Mouse (Mus musculus) heart, postnatal 0 days (tissue): ENCODE results near the gene Sh3yl1. TPM values are rescaled to one million over a fixed set of nuclear protein-coding genes. Genes with fewer than 3 reads are reported as not detected.

Experiments
- ATAC-seq: fragments of 200-750 bp; cut with Nextera tagmentation; 2 replicates; pipeline ENCODE4 v1.8.0; 2017; ENCODE audit warnings: low read depth, moderate number of reproducible peaks, moderate library complexity; ENCODE audit not compliant: insufficient read depth
- DNase-seq: peaks from one replicate; pipeline ENCODE4 v3.0.0-alpha.2; 2016; ENCODE audit warnings: low spot score
- H3K27ac ChIP-seq: fragments of 300-500 bp; sonication (generic); 2 replicates; pipeline ENCODE4 v1.5.1; 2014; ENCODE audit warnings: low read depth, mild to moderate bottlenecking
- H3K27me3 ChIP-seq: fragments of 300-500 bp; sonication (generic); 2 replicates; pipeline ENCODE4 v1.6.1; 2014; ENCODE audit warnings: low read length, mixed read lengths; ENCODE audit not compliant: control insufficient read depth, insufficient read depth
- H3K36me3 ChIP-seq: fragments of 300-500 bp; sonication (generic); replicated peaks from 2 replicates; pipeline ENCODE4 v1.6.1; 2014; ENCODE audit warnings: low read length, mixed read lengths; ENCODE audit not compliant: control insufficient read depth, insufficient read depth
- H3K4me1 ChIP-seq: fragments of 300-500 bp; sonication (generic); 2 replicates; pipeline ENCODE4 v1.6.1; 2014; ENCODE audit warnings: antibody characterized with exemption; ENCODE audit not compliant: control insufficient read depth, insufficient read depth
- H3K4me2 ChIP-seq: fragments of 300-500 bp; sonication (generic); 2 replicates; pipeline ENCODE4 v1.6.1; 2014; ENCODE audit warnings: low read depth, mild to moderate bottlenecking, low read length, moderate library complexity
- H3K4me3 ChIP-seq: fragments of 300-500 bp; sonication (generic); 2 replicates; pipeline ENCODE4 v1.5.1; 2014; ENCODE audit warnings: low read depth, low read length
- H3K9ac ChIP-seq: fragments of 300-500 bp; sonication (generic); replicated peaks from 2 replicates; pipeline ENCODE4 v1.6.1; 2014; ENCODE audit warnings: low read depth, low read length, mixed read lengths
- H3K9me3 ChIP-seq: fragments of 300-500 bp; sonication (generic); replicated peaks from 2 replicates; pipeline ENCODE4 v1.6.1; 2016; ENCODE audit warnings: low read length; ENCODE audit not compliant: control insufficient read depth
- CTCF ChIP-seq: IDR thresholded peaks from 2 replicates; pipeline ENCODE4 v1.5.1; 2016; ENCODE audit warnings: antibody characterized with exemption, control low read depth, low read depth
- EP300 ChIP-seq: IDR thresholded peaks from 2 replicates; pipeline ENCODE4 v1.6.1; 2016; ENCODE audit warnings: antibody characterized with exemption, low read depth
- WGBS: fragments of 180-500 bp; shearing (Covaris S2); extraction: QIAGEN DNeasy Blood & Tissue Kit; methylation state at CpG from one replicate; pipeline ENCODE4 v1.1.7; 2014; 5-methylcytosine and 5-hydroxymethylcytosine counted together
- polyA plus RNA-seq: library from polyadenylated mRNA; unstranded; fragments of >200 nt; fragmentation: Nextera tagmentation; extraction: Ambion mirVana; gene quantifications from 2 replicates; pipeline ENCODE4 v1.2.1, GENCODE M21; 2015
- total RNA-seq: library from RNA; depleted of rRNA; stranded (reverse); fragments of >200 nt; gene quantifications from 2 replicates; pipeline ENCODE4 v1.2.3, GENCODE M21; 2014; ENCODE audit warnings: low replicate concordance

Sh3yl1 gene
- total and polyA plus RNA-seq, 2 experiments from 2014 or later = 3.9 TPM; not detected in 1

GRCm38 (mm10) chr12:30912840-30913239 is 1.4 kb downstream of the Sh3yl1 start:
- TF ChIP-seq CTCF (no peak), EP300 (no peak)
- Histone ChIP-seq H3K27ac (no peak overlapping the region), H3K36me3 (no peaks in the 10 kb centered on the region), H3K9me3 (no peaks in the 10 kb centered on the region), H3K4me3 (no peak overlapping the region), H3K9ac (no peak overlapping the region), H3K4me1 (peaks cover 8% of the 10 kb centered on the region; the same call in 1 of the 2 replicates), H3K27me3 (no peaks in the 10 kb centered on the region), H3K4me2 (no peak overlapping the region)
- 63% methylated on average over 3 of the region's 3 CpGs for WGBS
- DNase-seq = no peak
- ATAC-seq = no peak

- H3K4me1 ChIP-seq = no peaks in the 10 kb centered on the region
- no peak overlapping the region for H3K4me2 ChIP-seq
- no peak overlapping the region for H3K9ac ChIP-seq
- TF ChIP-seq EP300 = no peak
- TF ChIP-seq CTCF = no peak
- no peak overlapping the region for H3K27ac ChIP-seq
- ATAC-seq (no peak), DNase-seq (no peak)
- no peaks in the 10 kb centered on the region for H3K9me3 ChIP-seq
- no peaks in the 10 kb centered on the region for H3K36me3 ChIP-seq
- WGBS = 73% methylated on average over 3 of the region's 3 CpGs
- no peak overlapping the region for H3K4me3 ChIP-seq
- no peaks in the 10 kb centered on the region for H3K27me3 ChIP-seq
Observed at GRCm38 (mm10) chr12:30922401-30922800, 10.9 kb downstream of the Sh3yl1 start.

- ATAC-seq = no peak
- Histone ChIP-seq H3K9me3 (no peaks in the 10 kb centered on the region), H3K27ac (no peak overlapping the region), H3K9ac (no peak overlapping the region), H3K36me3 (no peaks in the 10 kb centered on the region), H3K4me3 (no peak overlapping the region), H3K27me3 (no peaks in the 10 kb centered on the region), H3K4me1 (no peaks in the 10 kb centered on the region), H3K4me2 (no peak overlapping the region)
- WGBS = 77% methylated on average over 6 of the region's 6 CpGs
- no peak for TF ChIP-seq EP300
- no peak for TF ChIP-seq CTCF
- no peak for DNase-seq
Observed at GRCm38 (mm10) chr12:30928182-30928581, 16.7 kb downstream of the Sh3yl1 start.

- Histone ChIP-seq H3K4me2 (no peak overlapping the region), H3K36me3 (no peaks in the 10 kb centered on the region), H3K27ac (no peak overlapping the region), H3K9me3 (no peaks in the 10 kb centered on the region), H3K27me3 (no peaks in the 10 kb centered on the region), H3K4me1 (no peaks in the 10 kb centered on the region), H3K4me3 (no peak overlapping the region), H3K9ac (no peak overlapping the region)
- ATAC-seq (no peak), DNase-seq (no peak)
- TF ChIP-seq EP300 = no peak
- TF ChIP-seq CTCF = no peak
- WGBS = 68% methylated on average over 2 of the region's 2 CpGs
Observed at GRCm38 (mm10) chr12:30933299-30933698, 21.8 kb downstream of the Sh3yl1 start.

- TF ChIP-seq EP300 (no peak), CTCF (no peak)
- Histone ChIP-seq H3K4me2 (no peak overlapping the region), H3K36me3 (no peaks in the 10 kb centered on the region), H3K4me3 (no peak overlapping the region), H3K4me1 (no peaks in the 10 kb centered on the region), H3K27ac (no peak overlapping the region), H3K9me3 (no peaks in the 10 kb centered on the region), H3K27me3 (no peaks in the 10 kb centered on the region), H3K9ac (no peak overlapping the region)
- ATAC-seq (no peak), DNase-seq (no peak)
- WGBS = 66% methylated on average over 2 of the region's 2 CpGs
Observed at GRCm38 (mm10) chr12:30936899-30937298, 25.4 kb downstream of the Sh3yl1 start.

GRCm38 (mm10) chr12:30943057-30943986 is 31.9 kb downstream of the Sh3yl1 start:
- H3K9ac ChIP-seq = no peak overlapping the region
- no peaks in the 10 kb centered on the region for H3K36me3 ChIP-seq
- 86% methylated on average over 14 of the region's 14 CpGs for WGBS
- H3K4me2 ChIP-seq = no peak overlapping the region
- no peak for ATAC-seq
- no peaks in the 10 kb centered on the region for H3K27me3 ChIP-seq
- no peak overlapping the region for H3K4me3 ChIP-seq
- no peak for DNase-seq
- no peak for TF ChIP-seq CTCF
- no peak for TF ChIP-seq EP300
- no peaks in the 10 kb centered on the region for H3K4me1 ChIP-seq
- no peaks in the 10 kb centered on the region for H3K9me3 ChIP-seq
- H3K27ac ChIP-seq = no peak overlapping the region
